1 mouse cellular context compared by ENCODE assay signal in the genomic region with DNA sequence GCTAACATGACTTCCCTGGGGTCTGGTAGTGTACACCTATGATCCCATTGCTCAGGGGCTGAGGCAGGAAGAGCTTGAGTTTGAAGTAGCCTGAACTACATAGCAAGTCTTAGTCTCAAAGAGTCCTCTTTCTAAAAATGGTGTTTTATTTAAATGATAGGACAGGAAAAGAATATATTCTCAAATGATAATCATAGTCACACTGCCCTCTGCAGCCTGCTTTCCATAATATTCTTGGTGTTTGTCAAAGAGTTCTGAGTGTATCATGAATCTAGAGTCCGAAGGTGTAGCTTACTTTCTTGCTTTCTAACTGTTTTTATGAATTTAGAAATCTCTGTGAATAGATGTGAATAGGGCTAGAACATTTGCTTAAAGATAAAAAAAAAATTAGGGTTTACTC.
TF ChIP-seq lines count a peak whose summit lies in the region.

No protein-coding gene starts in this region.

TF ChIP-seq in CH12.LX, 34 proteins besides CTCF, POLR2A, EP300 and RAD21:
- TF ChIP-seq BHLHE40 (IDR thresholded peaks at IDR 0.05; ENCODE audit: low read depth, low read length) (no peak), SMC3 (IDR thresholded peaks at IDR 0.05; ENCODE audit: low read depth, low read length) (peak; percentile 17; the same call in 1 of the 2 replicates)
